Mouse (Mus musculus) adrenal gland, adult 2 months (tissue): ENCODE results near the gene H2afy2. TPM values are rescaled to one million over a fixed set of nuclear protein-coding genes. Genes with fewer than 3 reads are reported as not detected.

Experiments
- DNase-seq: peaks from one replicate; pipeline ENCODE4 v3.0.0; 2021
- long read RNA-seq: library from polyadenylated mRNA; stranded (forward); transcript quantifications from one replicate; pipeline ENCODE4 v2.0.0, GENCODE M21; 2021
- polyA plus RNA-seq: library from polyadenylated mRNA; depleted of rRNA; stranded (reverse); fragments of >200 nt; gene quantifications from 2 replicates; pipeline ENCODE4 v1.2.3, GENCODE M21; 2012; rRNA removed
- total RNA-seq, 2 experiments: library from RNA; stranded (reverse); gene quantifications; 2 replicates each; pipeline ENCODE4 v1.2.3; 2021

The H2afy2 gene
- total RNA-seq, result 10 to 100 TPM in 1 of 2 experiments, 1 to 10 TPM in 1; 5.9 to 10.5 TPM
- 4.2 and 5.2 TPM in 2 replicates for polyA plus RNA-seq
- long read RNA-seq, transcript H2afy2-201 (9 exons, 2,175 nt), result major isoform, 22 of 22 reads
- long read RNA-seq, partial matches to known transcripts, result 0 of 22 reads
- long read RNA-seq, other reads (novel, unspliced or antisense), result 0 of 22 reads

- peak; percentile 77 for DNase-seq
Measured at GRCm38 (mm10) chr10:61783621-61784251, at the start of gene H2afy2. H2afy2 (minus strand) TSS chr10:61784147.

- DNase-seq, result no peak
Measured at GRCm38 (mm10) chr10:61832713-61833112, 48.8 kb upstream of the H2afy2 start.

- DNase-seq, result no peak
Measured at GRCm38 (mm10) chr10:61831741-61832140, 47.8 kb upstream of the H2afy2 start.

GRCm38 (mm10) chr10:61831251-61831650 lies 47.3 kb upstream of the H2afy2 start:
- DNase-seq, result no peak

GRCm38 (mm10) chr10:61830817-61831216 lies 46.9 kb upstream of the H2afy2 start:
- DNase-seq, result no peak

- DNase-seq, result no peak
Measured at GRCm38 (mm10) chr10:61829046-61829445, 45.1 kb upstream of the H2afy2 start.

- no peak for DNase-seq
Measured at GRCm38 (mm10) chr10:61827950-61828936, 44.3 kb upstream of the H2afy2 start.

GRCm38 (mm10) chr10:61826753-61827435 lies 42.9 kb upstream of the H2afy2 start:
- DNase-seq, result peak; percentile 30

GRCm38 (mm10) chr10:61825979-61826752 lies 42.2 kb upstream of the H2afy2 start:
- DNase-seq, result no peak

- no peak for DNase-seq
Measured at GRCm38 (mm10) chr10:61825536-61825935, 41.6 kb upstream of the H2afy2 start.

GRCm38 (mm10) chr10:61823731-61824115 lies 39.8 kb upstream of the H2afy2 start:
- no peak for DNase-seq

GRCm38 (mm10) chr10:61822968-61823730 lies 39.2 kb upstream of the H2afy2 start:
- no peak for DNase-seq

GRCm38 (mm10) chr10:61820050-61820449 lies 36.1 kb upstream of the H2afy2 start:
- no peak for DNase-seq

- no peak for DNase-seq
Measured at GRCm38 (mm10) chr10:61811987-61812386, 28.0 kb upstream of the H2afy2 start.

GRCm38 (mm10) chr10:61798133-61798576 lies 14.2 kb upstream of the H2afy2 start:
- no peak for DNase-seq

- no peak for DNase-seq
Measured at GRCm38 (mm10) chr10:61795458-61795857, 11.5 kb upstream of the H2afy2 start.

GRCm38 (mm10) chr10:61794971-61795370 lies 11.0 kb upstream of the H2afy2 start:
- DNase-seq, result no peak

- no peak for DNase-seq
Measured at GRCm38 (mm10) chr10:61793015-61793414, 9.1 kb upstream of the H2afy2 start.

GRCm38 (mm10) chr10:61788499-61788898 lies 4.6 kb upstream of the H2afy2 start:
- DNase-seq, result no peak

GRCm38 (mm10) chr10:61787541-61788313 lies 3.8 kb upstream of the H2afy2 start:
- no peak for DNase-seq
